ENCODE assay signal across 15 mouse cellular contexts in genomic region chr1:134530618-134531017, GRCm38 (mm10). TPM values are rescaled to one million over a fixed set of nuclear protein-coding genes. Genes with fewer than 3 reads are reported as not detected.
DNase-seq lines count a peak whose midpoint lies in the region; ATAC-seq and TF ChIP-seq lines count a peak whose summit lies in the region.
"Had no signal": no experiment of that assay in that cellular context is flagged by ENCODE, and none has a peak within 500 bp of the region (broad histone marks: within the 10 kb centered on the region; RNA-seq: fewer than 3 reads in every experiment).

No protein-coding gene starts in this region.

- no peak for ATAC-seq in megakaryocyte, adult 5-6 weeks (ENCODE audit: poor library complexity, severe bottlenecking)
- peak; percentile 71 for ATAC-seq in forebrain, embryonic 14.5 days
- peak; percentile 95 for ATAC-seq in hindbrain, postnatal 0 days
- ATAC-seq: intestine, postnatal 0 days had no signal

- no peaks in the 10 kb centered on the region for H3K36me3 ChIP-seq in megakaryocyte, embryonic 14.5 days (replicated peaks; ENCODE audit: low read length)
- no peaks in the 10 kb centered on the region for H3K36me3 ChIP-seq in forebrain, embryonic 14.5 days (ENCODE audit: control insufficient read depth, insufficient read depth, low read length)
- no peaks in the 10 kb centered on the region for H3K36me3 ChIP-seq in hindbrain, postnatal 0 days (ENCODE audit: insufficient read depth, low read length)

- H3K27me3 ChIP-seq in megakaryocyte, embryonic 14.5 days (replicated peaks), result no peaks in the 10 kb centered on the region
- no peaks in the 10 kb centered on the region for H3K27me3 ChIP-seq in forebrain, embryonic 14.5 days (replicated peaks; ENCODE audit: control insufficient read depth, insufficient read depth, low read length)
- H3K27me3 ChIP-seq in hindbrain, postnatal 0 days (ENCODE audit: insufficient read depth, low read length), result no peaks in the 10 kb centered on the region
- H3K27me3 ChIP-seq: CH12.LX had no signal

- H3K9ac ChIP-seq in forebrain, embryonic 14.5 days (ENCODE audit: low read length), result peak overlapping the region; percentile 8; the same call in 1 of the 2 replicates
- no peak overlapping the region for H3K9ac ChIP-seq in hindbrain, postnatal 0 days (replicated peaks; ENCODE audit: low read length)

- H3K4me1 ChIP-seq in megakaryocyte, embryonic 14.5 days, result peaks cover 35% of the 10 kb centered on the region
- H3K4me1 ChIP-seq in forebrain, embryonic 14.5 days (ENCODE audit: control insufficient read depth, insufficient read depth, low read length), result no peaks in the 10 kb centered on the region
- H3K4me1 ChIP-seq in hindbrain, postnatal 0 days (ENCODE audit: insufficient read depth, low read length), result no peaks in the 10 kb centered on the region

- WGBS in forebrain, embryonic 14.5 days, result 20% methylated on average over 6 of the region's 6 CpGs
- WGBS in hindbrain, postnatal 0 days, result 64% methylated on average over 6 of the region's 6 CpGs

- DNase-seq in forebrain, embryonic 14.5 days (ENCODE audit: low spot score), result peak; percentile 48
- peak; percentile 58 for DNase-seq in hindbrain, postnatal 0 days (ENCODE audit: low spot score)
- peak; percentile 36 for DNase-seq in left cerebral cortex, postnatal 4 days
- DNase-seq in spleen, postnatal 36 days (ENCODE audit: low spot score in 2 of 2), result no peak
- DNase-seq in kidney, postnatal 14 days, result no peak
- DNase-seq: lung, postnatal 14 days had no signal

- TF ChIP-seq CTCF in hindbrain, postnatal 0 days (IDR thresholded peaks at IDR 0.05; ENCODE audit: low read depth), result no peak

- intact Hi-C loops in left cerebral cortex, postnatal 4 days (cut with DNase I), result no loop called here

- 0 out of 2 replicates have a peak overlapping the region, but pooled peaks have one; percentile 27 for H3K27ac ChIP-seq in forebrain, embryonic 14.5 days (ENCODE audit: low read depth, low read length)
- H3K27ac ChIP-seq in hindbrain, postnatal 0 days, result peak overlapping the region; percentile 56; the same call in 1 of the 2 replicates

- H3K4me3 ChIP-seq in megakaryocyte, embryonic 14.5 days (replicated peaks), result peak overlapping the region; percentile 14
- no peak overlapping the region for H3K4me3 ChIP-seq in forebrain, embryonic 14.5 days (ENCODE audit: low read depth, low read length)
- H3K4me3 ChIP-seq in hindbrain, postnatal 0 days (ENCODE audit: low read length), result no peak overlapping the region

- H3K9me3 ChIP-seq in megakaryocyte, embryonic 14.5 days, result no peaks in the 10 kb centered on the region
- 0 out of 2 replicates have a peak, but pooled peaks cover 3% of the 10 kb centered on the region for H3K9me3 ChIP-seq in forebrain, embryonic 14.5 days (replicated peaks; ENCODE audit: control insufficient read depth, low read length)
- no peaks in the 10 kb centered on the region for H3K9me3 ChIP-seq in hindbrain, postnatal 0 days (ENCODE audit: low read length)

- H3K4me2 ChIP-seq in forebrain, embryonic 14.5 days (ENCODE audit: low read length), result no peak overlapping the region
- H3K4me2 ChIP-seq in hindbrain, postnatal 0 days (ENCODE audit: low read depth, low read length), result no peak overlapping the region

RNA-seq across cellular contexts. Expression of gene Mgat4e, which starts 18.9 kb away (rescaled TPM):
- not detected in 2 replicates for polyA plus RNA-seq in megakaryocyte, embryonic 14.5 days (2012; ENCODE audit: insufficient read depth, low replicate concordance)
- total RNA-seq in megakaryocyte, adult 5-6 weeks (2015), result not detected in 2 replicates
- not detected in 2 replicates for total RNA-seq in megakaryocyte, adult 5-6 weeks (2017)
- polyA plus RNA-seq in forebrain, embryonic 14.5 days (2014; fragmentation: Nextera tagmentation; extraction: Ambion mirVana), result not detected in 2 replicates
- 0.18 TPM in 1 of 2 replicates, not detected in the other for total RNA-seq in hindbrain, postnatal 0 days (2014; rRNA removed)
- not detected in 2 replicates for polyA plus RNA-seq in hindbrain, postnatal 0 days (2015; fragmentation: Nextera tagmentation; extraction: Ambion mirVana)
- total RNA-seq in left cerebral cortex, postnatal 4 days (2021), result not detected
- total RNA-seq: gastrocnemius, adult 18-20 months had no signal
- polyA plus RNA-seq: embryonic facial prominence, embryonic 11.5 days; heart, embryonic 14.5 days; intestine, postnatal 0 days; limb, embryonic 11.5 days; small intestine, adult 2 months had no signal

RNA-seq across cellular contexts. Expression of gene Kdm5b, which starts 29.4 kb away (rescaled TPM):
- 0.63 and 1.8 TPM in 2 replicates for polyA plus RNA-seq in megakaryocyte, embryonic 14.5 days (2012; ENCODE audit: insufficient read depth, low replicate concordance)
- 7.1 and 9.5 TPM in 2 replicates for total RNA-seq in megakaryocyte, adult 5-6 weeks (2015)
- total RNA-seq in megakaryocyte, adult 5-6 weeks (2017), result 7.1 and 10.2 TPM in 2 replicates
- 75.3 and 88.4 TPM in 2 replicates for polyA plus RNA-seq in forebrain, embryonic 14.5 days (2014; fragmentation: Nextera tagmentation; extraction: Ambion mirVana)
- total RNA-seq in hindbrain, postnatal 0 days (2014; rRNA removed), result 55.7 and 59.2 TPM in 2 replicates
- polyA plus RNA-seq in hindbrain, postnatal 0 days (2015; fragmentation: Nextera tagmentation; extraction: Ambion mirVana), result 41.9 and 42.1 TPM in 2 replicates
- 100 to 1,000 TPM in 1 of 2 experiments, 10 to 100 TPM in 1; 98.4 to 107 TPM for total RNA-seq in left cerebral cortex, postnatal 4 days (2021)

RNA-seq across cellular contexts. Expression of gene Rabif, which starts 36.2 kb away (rescaled TPM):
- 4.8 and 5.0 TPM in 2 replicates for polyA plus RNA-seq in megakaryocyte, embryonic 14.5 days (2012; ENCODE audit: insufficient read depth, low replicate concordance)
- 20.6 and 24.1 TPM in 2 replicates for total RNA-seq in megakaryocyte, adult 5-6 weeks (2015)
- total RNA-seq in megakaryocyte, adult 5-6 weeks (2017), result 16.1 and 18.6 TPM in 2 replicates
- 59.4 and 66.3 TPM in 2 replicates for polyA plus RNA-seq in forebrain, embryonic 14.5 days (2014; fragmentation: Nextera tagmentation; extraction: Ambion mirVana)
- total RNA-seq in hindbrain, postnatal 0 days (2014; rRNA removed), result 32.8 and 37.6 TPM in 2 replicates
- polyA plus RNA-seq in hindbrain, postnatal 0 days (2015; fragmentation: Nextera tagmentation; extraction: Ambion mirVana), result 68.6 and 69.2 TPM in 2 replicates
- total RNA-seq in left cerebral cortex, postnatal 4 days (2021), result 10 to 100 TPM; 38.2 to 38.5 TPM

Comparison
In these comparisons a context has a peak if more than half of its experiments do, and no peak if none do; other contexts are left out.
1. DNase-seq: peak in forebrain, embryonic 14.5 days (single experiment), hindbrain, postnatal 0 days (single experiment) and left cerebral cortex, postnatal 4 days (single experiment); none in spleen, postnatal 36 days (0 of 2) and kidney, postnatal 14 days (single experiment).